Mouse (Mus musculus) bone marrow, adult 2 months (tissue): ENCODE data around the gene Rasip1. TPM values are rescaled to one million over a fixed set of nuclear protein-coding genes. Genes with fewer than 3 reads are reported as not detected.

Experiments used
- H3K27ac ChIP-seq: fragments of 200-500 bp; 2 replicates; pipeline ENCODE4 v1.5.1; 2012; ENCODE audit warnings: low read depth, mild to moderate bottlenecking, control low read depth, inconsistent platforms, low read length; ENCODE audit not compliant: control insufficient read depth, poor library complexity, insufficient read depth
- H3K4me1 ChIP-seq: fragments of 200-500 bp; 2 replicates; pipeline ENCODE4 v1.6.1; 2011; ENCODE audit warnings: low read length; ENCODE audit not compliant: control insufficient read depth, insufficient read depth
- H3K4me3 ChIP-seq: fragments of 200-500 bp; replicated peaks from 2 replicates; pipeline ENCODE3; 2011; ENCODE audit warnings: mild to moderate bottlenecking, low read depth, low read length, control low read depth; ENCODE audit not compliant: control insufficient read depth
- CTCF ChIP-seq: fragments of 200-500 bp; IDR thresholded peaks from 2 replicates; pipeline ENCODE4 v1.5.1; 2011; ENCODE audit warnings: low read length, control low read depth; ENCODE audit not compliant: control insufficient read depth, insufficient read depth
- POLR2A ChIP-seq: fragments of 200-500 bp; IDR thresholded peaks from 2 replicates; pipeline ENCODE4 v1.6.1; 2011; ENCODE audit warnings: low read depth, mild to moderate bottlenecking, control low read depth, low read length, borderline replicate concordance; ENCODE audit not compliant: control insufficient read depth
- WGBS: fragments of 180-500 bp; shearing (Covaris S2); methylation state at CpG from one replicate; pipeline ENCODE4 v1.1.7; 2018; 5-methylcytosine and 5-hydroxymethylcytosine counted together
- polyA plus RNA-seq: library from polyadenylated mRNA; stranded (reverse); fragments of >200 nt; gene quantifications from 2 replicates; pipeline ENCODE4 v1.2.4, GENCODE M21; 2011; ENCODE audit warnings: low replicate concordance; ENCODE audit not compliant: missing spikeins, insufficient read depth, insufficient read length

Gene Rasip1
- polyA plus RNA-seq, 1 experiment = 5.9 TPM

- WGBS = 84% methylated on average over 23 of the region's 23 CpGs
Measured at GRCm38 (mm10) chr7:45630064-45630907, 3.0 kb downstream of the Rasip1 start.

GRCm38 (mm10) chr7:45632499-45632898, 5.2 kb downstream of the Rasip1 start:
- no peak overlapping the region for H3K4me3 ChIP-seq
- TF ChIP-seq CTCF = no peak
- TF ChIP-seq POLR2A = no peak
- WGBS = 80% methylated on average over 35 of the region's 35 CpGs

More at GRCm38 (mm10) chr7:45630064-45630907, 3.0 kb downstream of the Rasip1 start:
- TF ChIP-seq POLR2A (no peak), CTCF (no peak)
- Histone ChIP-seq H3K4me1 (peaks cover 2% of the 10 kb centered on the region; the same call in 1 of the 2 replicates), H3K27ac (no peak overlapping the region), H3K4me3 (no peak overlapping the region)

GRCm38 (mm10) chr7:45634946-45635681, 7.8 kb downstream of the Rasip1 start:
- peak overlapping the region; percentile 83 for H3K27ac ChIP-seq
- H3K4me3 ChIP-seq = no peak overlapping the region
- TF ChIP-seq POLR2A (no peak), CTCF (no peak)
- peaks cover 2% of the 10 kb centered on the region; the same call in 1 of the 2 replicates for H3K4me1 ChIP-seq
- WGBS = 44% methylated on average over 11 of the region's 11 CpGs

More at GRCm38 (mm10) chr7:45632499-45632898, 5.2 kb downstream of the Rasip1 start:
- Histone ChIP-seq H3K27ac (no peak overlapping the region), H3K4me1 (peaks cover 2% of the 10 kb centered on the region; the same call in 1 of the 2 replicates)

- Histone ChIP-seq H3K27ac (peak overlapping the region; percentile 45), H3K4me3 (no peak overlapping the region), H3K4me1 (peaks cover 2% of the 10 kb centered on the region; the same call in 1 of the 2 replicates)
- 51% methylated on average over 15 of the region's 15 CpGs for WGBS
- TF ChIP-seq POLR2A (no peak), CTCF (no peak)
Measured at GRCm38 (mm10) chr7:45635711-45636688, 8.7 kb downstream of the Rasip1 start.

- Histone ChIP-seq H3K4me1 (peaks cover 4% of the 10 kb centered on the region; the same call in 1 of the 2 replicates), H3K4me3 (no peak overlapping the region), H3K27ac (no peak overlapping the region)
- no peak for TF ChIP-seq CTCF
- TF ChIP-seq POLR2A = no peak
- 78% methylated on average over 6 of the region's 6 CpGs for WGBS
Measured at GRCm38 (mm10) chr7:45637710-45638109, 10.4 kb downstream of the Rasip1 start.

GRCm38 (mm10) chr7:45638623-45639401, 11.5 kb downstream of the Rasip1 start:
- Histone ChIP-seq H3K4me1 (peaks cover 4% of the 10 kb centered on the region; the same call in 1 of the 2 replicates), H3K27ac (no peak overlapping the region), H3K4me3 (no peak overlapping the region)
- WGBS = 86% methylated on average over 29 of the region's 29 CpGs
- TF ChIP-seq POLR2A = no peak

- H3K4me3 ChIP-seq = no peak within 1 kb of the TSS
- H3K4me1 ChIP-seq = peaks cover 4% of the 10 kb centered on the region; the same call in 1 of the 2 replicates
- no peak for TF ChIP-seq POLR2A
- no peak for TF ChIP-seq CTCF
- no peak within 1 kb of the TSS for H3K27ac ChIP-seq
- WGBS = 84% methylated on average over 19 of the region's 19 CpGs
Measured at GRCm38 (mm10) chr7:45639561-45640027, 12.3 kb downstream of the Rasip1 start, which contains the start of gene Mamstr. Gene Mamstr, plus strand, starts transcription at chr7:45639977.
